Mouse (Mus musculus): ENCODE results near the gene Isl2.
A peak's percentile ranks its signal among the peaks of the same experiment; 100 is the strongest.

The Isl2 gene

DNA sequence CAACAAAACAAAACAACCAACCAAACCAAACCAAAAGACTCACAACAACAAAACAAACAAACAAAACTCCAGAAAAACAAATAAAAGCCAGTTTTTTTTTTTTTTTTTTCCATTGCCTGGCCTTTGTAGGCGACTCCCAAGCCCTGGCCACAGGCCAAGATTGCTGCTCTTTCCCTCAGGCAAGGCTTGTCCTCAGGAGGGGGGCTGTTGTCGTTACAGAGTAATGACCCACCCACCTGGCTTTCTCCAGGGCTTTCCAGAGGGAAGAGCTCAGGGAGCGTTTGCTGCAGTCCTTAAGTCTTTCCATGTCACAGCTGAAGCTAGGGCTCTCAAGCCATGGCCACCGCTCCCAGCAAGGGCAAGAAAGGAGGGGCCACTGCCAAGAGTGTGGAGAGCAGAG is at the start of gene Isl2:
Gene Isl2, plus strand, starts transcription at position 296 of the 400 bp plus-strand sequence.
- Histone ChIP-seq H3K27me3 (ENCODE audit: control insufficient read depth, insufficient read depth, low read length, poor library complexity, severe bottlenecking) (0 out of 2 replicates have a peak, but pooled peaks cover 5% of the 10 kb centered on the region), H3K36me3 (ENCODE audit: control insufficient read depth, insufficient read depth, low read length, poor library complexity, severe bottlenecking) (no peaks in the 10 kb centered on the region)
- DNase-seq (ENCODE audit: low read depth, low spot score) = no peak

DNA sequence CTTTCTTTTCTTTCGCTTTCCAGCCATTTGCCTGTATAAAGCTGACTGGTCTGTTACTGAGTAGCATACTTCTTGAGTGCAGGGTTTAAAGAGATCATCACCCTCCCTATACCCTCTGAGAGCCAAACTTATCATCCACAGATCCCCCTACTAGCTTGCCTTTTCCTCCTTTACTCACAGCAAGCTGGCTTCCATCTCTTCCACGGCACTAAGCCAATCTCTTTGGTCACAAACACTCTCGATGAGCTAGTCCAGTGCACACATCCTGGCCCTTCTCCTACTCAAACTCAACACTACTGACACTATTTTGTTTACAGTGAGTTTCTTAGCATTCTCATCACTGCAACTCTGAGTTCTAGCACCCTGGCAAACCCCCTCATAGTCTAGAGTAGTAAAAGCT is 30.6 kb upstream of the Isl2 start:
- H3K36me3 ChIP-seq (ENCODE audit: control insufficient read depth, insufficient read depth, low read length, poor library complexity, severe bottlenecking) = no peaks in the 10 kb centered on the region
- H3K27me3 ChIP-seq (ENCODE audit: control insufficient read depth, insufficient read depth, low read length, poor library complexity, severe bottlenecking) = no peaks in the 10 kb centered on the region
- no peak for DNase-seq (ENCODE audit: low read depth, low spot score)

DNA sequence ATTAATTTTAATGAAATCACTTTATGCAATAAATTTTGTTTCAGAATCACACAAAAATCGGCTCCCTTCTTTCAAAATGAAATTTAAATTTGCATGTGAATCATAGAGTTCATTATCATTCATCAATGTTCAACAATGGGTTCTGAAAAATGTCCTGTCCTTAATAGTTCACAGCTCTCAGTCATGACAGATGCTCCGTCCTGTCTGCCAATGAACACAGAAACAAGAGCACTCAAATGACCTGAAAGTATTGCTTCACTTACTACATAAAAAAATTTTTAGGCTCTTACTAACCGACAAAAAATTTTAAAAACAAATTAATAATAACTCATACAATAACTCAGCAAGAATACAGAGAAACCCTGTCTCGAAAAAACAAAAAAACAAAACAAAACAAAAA is 29.8 kb upstream of the Isl2 start:
- no peaks in the 10 kb centered on the region for H3K27me3 ChIP-seq (ENCODE audit: control insufficient read depth, insufficient read depth, low read length, poor library complexity, severe bottlenecking)
- DNase-seq (ENCODE audit: low read depth, low spot score) = no peak
- H3K36me3 ChIP-seq (ENCODE audit: control insufficient read depth, insufficient read depth, low read length, poor library complexity, severe bottlenecking) = no peaks in the 10 kb centered on the region

DNA sequence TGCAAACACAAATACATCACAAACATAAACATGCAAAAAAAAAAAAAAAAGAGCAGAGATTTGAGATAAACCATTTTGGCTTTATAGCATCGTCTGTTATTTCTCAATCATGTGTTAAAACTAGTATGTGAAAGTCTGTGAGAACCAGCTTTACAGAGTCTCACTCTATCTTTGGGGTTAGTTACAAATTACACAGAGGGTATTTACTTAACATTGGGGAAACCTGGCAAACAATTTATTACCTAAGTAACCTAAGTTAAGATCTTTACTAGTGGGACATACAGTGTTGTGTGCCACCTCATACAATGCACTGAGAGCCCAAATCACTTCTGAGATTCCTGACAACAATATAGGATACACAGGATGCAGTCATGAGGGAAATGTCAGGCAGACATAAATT is 28.7 kb upstream of the Isl2 start:
- DNase-seq (ENCODE audit: low read depth, low spot score) = no peak
- Histone ChIP-seq H3K36me3 (ENCODE audit: control insufficient read depth, insufficient read depth, low read length, poor library complexity, severe bottlenecking) (no peaks in the 10 kb centered on the region), H3K27me3 (ENCODE audit: control insufficient read depth, insufficient read depth, low read length, poor library complexity, severe bottlenecking) (no peaks in the 10 kb centered on the region)

DNA sequence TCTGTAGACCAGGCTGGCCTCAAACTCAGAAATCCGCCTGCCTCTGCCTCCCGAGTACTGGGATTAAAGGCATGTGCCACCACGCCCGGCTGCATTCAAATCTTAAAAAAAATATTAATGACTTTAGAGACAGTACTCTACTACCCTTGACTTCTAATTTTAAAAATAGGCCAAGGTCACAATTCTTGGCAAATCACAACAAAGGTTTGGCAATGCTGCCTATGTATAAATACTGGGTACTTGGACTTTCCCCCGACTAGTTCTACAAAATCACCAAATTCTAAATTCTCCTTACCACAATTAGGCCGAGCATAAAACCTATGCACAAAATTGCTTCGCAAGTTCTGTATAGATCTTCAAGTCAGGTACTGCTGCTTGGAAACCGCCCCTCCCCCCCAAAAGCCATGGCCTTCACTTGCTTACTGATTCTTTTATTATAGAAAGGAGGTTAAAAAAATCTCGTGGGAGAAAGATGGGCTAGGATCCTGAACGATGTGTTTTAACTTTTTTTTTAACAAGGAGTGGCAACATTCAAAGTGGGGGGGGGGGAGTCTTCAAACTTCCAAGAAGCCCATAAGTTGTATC is 27.7 kb upstream of the Isl2 start:
- H3K36me3 ChIP-seq (ENCODE audit: control insufficient read depth, insufficient read depth, low read length, poor library complexity, severe bottlenecking) = no peaks in the 10 kb centered on the region
- H3K27me3 ChIP-seq (ENCODE audit: control insufficient read depth, insufficient read depth, low read length, poor library complexity, severe bottlenecking) = no peaks in the 10 kb centered on the region
- DNase-seq (ENCODE audit: low read depth, low spot score) = no peak

DNA sequence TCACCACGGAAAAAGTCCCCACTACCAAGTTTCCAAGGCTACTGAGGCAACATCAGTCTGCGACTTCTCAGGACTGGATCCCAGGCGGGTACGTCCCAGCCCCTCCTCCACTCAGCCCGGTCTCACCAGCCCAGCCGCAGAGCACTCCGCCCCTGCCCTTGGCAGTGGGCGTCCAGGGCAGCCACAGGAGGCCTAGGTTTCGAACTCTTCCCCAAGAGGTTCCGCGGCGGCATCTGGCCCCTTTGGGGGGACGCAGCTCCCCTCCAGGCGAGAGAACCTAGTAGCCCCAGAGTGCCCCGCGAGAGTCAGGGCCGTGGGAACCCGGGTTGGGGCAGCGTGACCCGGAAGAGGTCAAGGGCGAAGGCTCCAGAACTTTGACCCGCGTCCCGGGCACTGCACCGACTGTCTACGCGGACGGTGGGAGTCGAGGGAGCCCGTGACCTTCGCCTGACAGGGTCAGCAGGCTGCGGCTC is 26.9 kb upstream of the Isl2 start:
- no peaks in the 10 kb centered on the region for H3K27me3 ChIP-seq (ENCODE audit: control insufficient read depth, insufficient read depth, low read length, poor library complexity, severe bottlenecking)
- DNase-seq (ENCODE audit: low read depth, low spot score) = peak; percentile 60

DNA sequence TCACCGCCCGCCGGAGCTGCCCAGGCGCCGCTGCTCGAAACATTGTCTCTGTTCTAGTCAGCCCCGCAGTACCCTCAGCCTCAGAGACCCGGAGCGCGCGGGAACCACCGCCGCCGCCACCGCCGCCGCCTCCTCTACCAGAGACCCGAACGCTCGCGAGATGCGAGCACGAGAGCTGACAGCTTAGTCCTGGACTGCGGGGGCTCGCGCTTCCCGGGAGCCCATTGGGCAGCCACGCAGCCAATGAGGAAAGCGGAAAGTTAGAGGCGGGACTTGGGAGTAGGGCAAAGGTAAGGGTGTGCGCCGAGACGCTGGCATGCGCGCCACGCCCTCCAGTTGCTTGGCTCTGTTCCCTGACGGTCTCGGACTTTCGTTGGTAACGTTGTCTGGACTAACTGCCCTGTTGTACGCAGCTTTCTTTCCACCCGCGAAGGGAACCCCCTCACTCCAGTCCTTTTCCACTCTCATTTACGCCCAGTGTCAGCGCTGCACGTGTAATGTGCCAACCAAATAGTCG is 26.4 kb upstream of the Isl2 start, which contains the start of gene Etfa:
Gene Etfa, minus strand, starts transcription at position 217 of the 517 bp plus-strand sequence.
- H3K27me3 ChIP-seq (ENCODE audit: control insufficient read depth, insufficient read depth, low read length, poor library complexity, severe bottlenecking) = no peaks in the 10 kb centered on the region
- DNase-seq (ENCODE audit: low read depth, low spot score) = peak; percentile 96
- no peaks in the 10 kb centered on the region for H3K36me3 ChIP-seq (ENCODE audit: control insufficient read depth, insufficient read depth, low read length, poor library complexity, severe bottlenecking)

More for the DNA sequence above, 26.9 kb upstream of the Isl2 start:
- H3K36me3 ChIP-seq (ENCODE audit: control insufficient read depth, insufficient read depth, low read length, poor library complexity, severe bottlenecking) = no peaks in the 10 kb centered on the region

DNA sequence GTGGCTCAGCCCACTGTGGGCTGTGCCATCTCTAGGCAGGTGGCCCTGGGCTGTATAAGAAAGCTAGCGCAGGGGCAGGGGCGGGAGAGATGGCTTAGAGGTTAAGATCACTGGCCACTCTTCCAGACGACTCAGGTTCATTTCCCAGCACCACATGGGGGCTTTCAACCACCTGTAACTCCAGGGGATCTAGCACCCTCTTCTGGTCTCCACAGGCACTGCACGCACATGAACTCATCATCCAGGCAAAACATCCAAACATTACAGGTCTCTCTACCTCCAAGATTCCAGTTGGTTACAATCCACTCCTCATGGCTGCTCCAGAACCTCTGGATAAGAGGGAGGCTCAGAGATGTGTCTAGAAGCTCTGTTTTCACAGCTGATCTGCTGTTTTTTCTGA is 12.8 kb upstream of the Isl2 start:
- no peaks in the 10 kb centered on the region for H3K36me3 ChIP-seq (ENCODE audit: control insufficient read depth, insufficient read depth, low read length, poor library complexity, severe bottlenecking)
- no peaks in the 10 kb centered on the region for H3K27me3 ChIP-seq (ENCODE audit: control insufficient read depth, insufficient read depth, low read length, poor library complexity, severe bottlenecking)
- DNase-seq (ENCODE audit: low read depth, low spot score) = peak; percentile 52

DNA sequence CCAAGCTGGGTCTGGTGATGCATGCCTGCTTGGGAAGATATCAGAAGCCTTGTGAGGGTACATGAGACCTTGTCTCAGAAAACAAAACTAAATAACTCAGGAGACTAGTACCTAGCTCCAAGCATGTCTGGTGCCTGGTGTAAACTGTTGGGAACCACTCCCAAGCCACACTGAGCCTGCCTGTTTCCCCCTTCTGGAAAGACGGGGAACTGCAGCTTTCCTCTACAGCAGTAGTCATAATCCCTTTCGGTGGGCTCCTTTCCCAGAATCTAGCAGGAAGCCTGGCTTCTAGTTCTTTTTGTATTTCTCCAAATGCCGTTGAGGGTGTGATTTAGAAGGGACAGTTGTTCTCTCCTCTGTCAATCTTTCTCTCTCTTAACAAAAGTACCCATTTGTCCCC is 2.6 kb upstream of the Isl2 start:
- H3K36me3 ChIP-seq (ENCODE audit: control insufficient read depth, insufficient read depth, low read length, poor library complexity, severe bottlenecking) = no peaks in the 10 kb centered on the region
- 0 out of 2 replicates have a peak, but pooled peaks cover 5% of the 10 kb centered on the region for H3K27me3 ChIP-seq (ENCODE audit: control insufficient read depth, insufficient read depth, low read length, poor library complexity, severe bottlenecking)
- peak; percentile 58 for DNase-seq (ENCODE audit: low read depth, low spot score)

DNA sequence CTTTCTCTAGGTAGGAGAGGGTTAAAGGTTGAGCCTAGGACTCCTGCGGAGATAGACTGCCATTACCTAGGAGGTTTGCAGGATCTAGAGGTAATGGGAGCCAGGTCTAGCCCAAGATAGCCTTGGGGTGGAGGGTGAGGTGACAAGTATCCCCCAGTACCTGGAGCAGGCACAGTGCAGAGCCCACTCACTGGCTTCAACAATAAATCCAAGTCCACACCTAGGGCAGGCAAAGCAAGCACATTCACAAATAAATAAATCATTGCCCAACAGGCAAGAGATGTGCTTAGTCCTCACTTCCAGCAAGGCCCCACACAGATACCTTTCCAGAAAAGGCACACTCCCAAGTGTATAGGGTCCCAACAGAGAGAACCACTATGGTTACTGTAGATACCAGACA is 534 bp downstream of the Isl2 start:
- Histone ChIP-seq H3K27me3 (ENCODE audit: control insufficient read depth, insufficient read depth, low read length, poor library complexity, severe bottlenecking) (0 out of 2 replicates have a peak, but pooled peaks cover 5% of the 10 kb centered on the region), H3K36me3 (ENCODE audit: control insufficient read depth, insufficient read depth, low read length, poor library complexity, severe bottlenecking) (no peaks in the 10 kb centered on the region)
- DNase-seq (ENCODE audit: low read depth, low spot score) = peak; percentile 14

DNA sequence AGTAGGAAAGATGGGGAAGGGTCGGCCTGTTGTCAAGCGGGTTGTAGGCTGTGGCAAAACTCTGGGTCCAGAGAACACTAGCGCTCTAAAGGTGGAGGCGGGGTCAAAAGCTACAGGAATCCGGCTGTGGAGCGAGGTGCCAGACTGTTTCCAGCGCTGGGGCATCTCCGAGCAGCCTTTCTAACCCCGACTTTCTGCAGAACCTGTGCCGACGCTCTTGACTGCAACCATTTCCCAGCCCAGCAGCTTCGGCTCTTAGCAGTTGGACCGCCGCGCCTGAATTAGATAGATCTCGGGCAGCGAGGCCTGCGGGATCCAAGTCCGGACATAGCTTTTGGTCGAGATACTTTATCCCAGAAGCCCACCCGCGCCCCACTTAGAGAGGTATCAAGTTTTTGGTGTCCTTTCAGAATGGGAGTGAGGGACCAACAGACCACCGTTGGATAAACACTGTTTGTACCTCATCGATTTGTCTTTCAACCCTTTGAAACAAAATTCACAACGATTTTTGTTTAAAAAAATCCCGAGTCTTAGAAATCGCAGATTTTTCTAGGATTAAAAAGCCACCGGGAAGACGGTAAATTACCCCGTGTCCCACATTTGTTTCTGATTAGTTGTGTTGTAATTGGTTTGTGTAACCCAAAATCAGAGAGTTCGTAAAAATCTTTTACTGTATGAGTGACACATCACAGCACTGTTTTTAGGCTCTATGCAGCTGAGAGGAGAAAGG is 1.4 kb downstream of the Isl2 start:
- no peaks in the 10 kb centered on the region for H3K36me3 ChIP-seq (ENCODE audit: control insufficient read depth, insufficient read depth, low read length, poor library complexity, severe bottlenecking)
- DNase-seq (ENCODE audit: low read depth, low spot score) = peak; percentile 41
- H3K27me3 ChIP-seq (ENCODE audit: control insufficient read depth, insufficient read depth, low read length, poor library complexity, severe bottlenecking) = 0 out of 2 replicates have a peak, but pooled peaks cover 5% of the 10 kb centered on the region

DNA sequence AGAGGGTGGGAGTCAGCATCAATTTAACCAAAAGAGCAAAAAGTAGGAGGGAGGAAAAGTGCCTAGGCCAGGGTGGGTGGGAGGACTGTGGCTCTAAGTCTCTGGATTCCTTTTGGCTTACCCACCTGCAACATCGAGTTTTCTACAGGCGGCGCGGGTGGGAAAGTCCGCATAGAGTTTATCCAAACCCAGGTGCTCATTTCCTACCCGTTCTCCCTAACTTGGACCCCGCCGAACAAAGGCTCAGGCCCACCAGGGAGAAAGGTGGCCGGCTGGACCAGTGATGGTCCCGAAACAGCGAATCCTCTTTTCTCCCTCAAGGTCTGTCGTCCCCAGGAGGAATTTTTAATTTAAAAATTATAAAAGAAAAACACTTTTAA is 1.9 kb downstream of the Isl2 start:
- 0 out of 2 replicates have a peak, but pooled peaks cover 5% of the 10 kb centered on the region for H3K27me3 ChIP-seq (ENCODE audit: control insufficient read depth, insufficient read depth, low read length, poor library complexity, severe bottlenecking)
- DNase-seq (ENCODE audit: low read depth, low spot score) = peak; percentile 21
- H3K36me3 ChIP-seq (ENCODE audit: control insufficient read depth, insufficient read depth, low read length, poor library complexity, severe bottlenecking) = no peaks in the 10 kb centered on the region

DNA sequence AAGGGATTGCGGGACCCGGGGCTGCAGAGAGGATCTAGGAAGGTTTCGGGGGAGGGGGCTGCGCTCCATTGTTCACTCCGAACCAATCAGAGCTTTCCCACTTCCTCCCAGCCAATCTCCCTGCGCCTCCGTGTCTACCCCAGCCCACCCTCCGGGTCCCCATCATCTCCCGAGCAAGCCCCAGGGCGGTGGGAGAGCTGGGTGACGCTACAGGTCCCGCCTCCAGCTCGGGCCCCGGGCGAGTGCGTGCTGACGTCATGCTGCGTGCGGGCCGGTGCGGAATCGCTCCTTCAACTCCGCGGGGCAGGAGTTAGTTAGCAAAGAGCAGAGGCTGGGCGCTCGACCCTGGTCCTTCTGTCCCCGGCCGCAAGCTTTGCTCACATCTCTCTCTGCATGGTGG is 2.4 kb downstream of the Isl2 start:
- Histone ChIP-seq H3K36me3 (ENCODE audit: control insufficient read depth, insufficient read depth, low read length, poor library complexity, severe bottlenecking) (no peaks in the 10 kb centered on the region), H3K27me3 (ENCODE audit: control insufficient read depth, insufficient read depth, low read length, poor library complexity, severe bottlenecking) (0 out of 2 replicates have a peak, but pooled peaks cover 5% of the 10 kb centered on the region)
- DNase-seq (ENCODE audit: low read depth, low spot score) = peak; percentile 66

DNA sequence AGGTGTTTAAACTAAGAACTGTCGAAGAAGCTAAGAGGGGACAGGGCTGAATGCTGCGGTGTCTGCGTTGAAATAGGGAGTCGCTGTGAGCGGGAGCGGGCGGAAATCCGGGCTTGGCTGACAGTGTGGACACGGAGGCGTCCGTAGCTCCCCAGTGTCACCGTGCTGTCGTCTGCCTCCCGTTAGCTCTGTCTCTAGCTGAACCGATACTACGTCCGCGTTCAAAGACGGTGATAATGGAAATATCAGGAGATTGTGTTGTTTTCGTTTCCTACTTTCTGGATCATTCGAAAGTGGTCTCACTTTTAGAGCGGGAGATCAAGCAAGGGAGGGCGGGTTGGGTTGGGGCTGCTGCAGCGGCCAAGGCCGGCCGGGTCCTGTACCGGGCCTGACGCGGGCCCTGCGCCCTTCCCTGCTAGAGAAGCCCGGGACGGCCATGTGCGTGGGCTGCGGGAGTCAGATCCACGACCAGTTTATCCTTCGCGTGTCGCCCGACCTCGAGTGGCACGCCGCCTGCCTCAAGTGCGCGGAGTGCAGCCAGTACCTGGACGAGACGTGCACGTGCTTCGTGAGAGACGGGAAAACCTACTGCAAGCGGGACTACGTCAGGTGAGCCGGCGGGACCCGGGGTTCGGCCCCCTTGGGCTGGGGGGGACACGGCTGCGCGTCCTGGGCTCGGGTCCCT is 3.4 kb downstream of the Isl2 start:
- Histone ChIP-seq H3K27me3 (ENCODE audit: control insufficient read depth, insufficient read depth, low read length, poor library complexity, severe bottlenecking) (0 out of 2 replicates have a peak, but pooled peaks cover 5% of the 10 kb centered on the region), H3K36me3 (ENCODE audit: control insufficient read depth, insufficient read depth, low read length, poor library complexity, severe bottlenecking) (no peaks in the 10 kb centered on the region)
- peak; percentile 51 for DNase-seq (ENCODE audit: low read depth, low spot score)

Data from splenic B cell, adult 2 months (primary cell).